Mouse (Mus musculus) thymus, postnatal 4 days (tissue): ENCODE data around the gene Ocrl.
A peak's percentile ranks its signal among the peaks of the same experiment; 100 is the strongest.

Experiments used
- DNase-seq: peaks from one replicate; pipeline ENCODE4 v3.0.0; 2021

The Ocrl gene

DNA sequence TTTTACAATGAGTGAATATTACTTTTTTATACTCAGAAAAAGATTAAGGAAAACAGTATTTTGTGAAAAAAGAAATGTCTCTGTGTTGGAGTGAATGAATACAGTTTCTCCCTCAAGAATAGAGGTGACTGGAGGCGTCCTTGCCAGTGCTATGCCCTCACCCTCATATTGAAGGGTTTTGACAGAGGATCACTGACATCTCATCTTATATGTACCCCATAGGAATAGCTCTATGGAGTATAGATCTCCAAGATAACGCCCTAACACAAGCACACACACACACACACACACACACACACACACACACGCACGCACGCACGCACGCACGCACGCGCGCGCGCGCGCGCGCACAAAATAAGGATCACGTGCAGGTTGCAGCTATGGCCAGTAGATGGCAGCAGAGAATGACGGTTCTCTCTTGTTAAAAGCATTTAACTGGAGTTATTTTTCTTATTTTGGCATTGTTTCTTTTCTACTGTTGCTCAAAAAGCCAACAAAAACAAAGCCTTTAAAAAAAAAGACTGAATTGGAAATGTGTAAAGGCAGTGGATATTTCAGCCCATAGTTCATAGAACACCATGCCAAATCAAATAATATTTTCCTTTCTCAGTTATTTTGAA lies 72.9 kb downstream of the Ocrl start:
- peak; percentile 69 for DNase-seq

DNA sequence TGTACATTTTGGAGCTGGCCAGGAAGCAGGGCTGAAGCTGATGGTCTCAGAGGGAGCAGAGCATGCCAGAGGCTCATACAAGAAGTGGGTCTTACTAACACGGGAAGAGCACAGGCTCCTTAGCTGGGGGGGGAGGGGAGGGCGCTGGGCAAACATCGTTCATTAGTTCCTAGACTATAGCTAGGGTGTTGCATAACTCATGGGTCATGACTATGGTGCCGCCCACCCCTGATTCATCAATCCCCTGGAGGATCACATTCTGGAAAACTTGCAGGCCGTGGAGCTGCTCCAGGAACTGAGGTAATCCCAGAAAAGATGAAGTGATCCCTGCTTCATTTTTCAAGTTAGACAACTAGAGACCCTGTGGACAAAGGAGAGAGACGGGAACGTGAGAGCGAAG lies 75.8 kb downstream of the Ocrl start:
- no peak for DNase-seq

- DNase-seq: peak; percentile 86
These were observed 80.4 kb downstream of the Ocrl start for GRCm38 (mm10) chrX:47992606-47993005.

DNA sequence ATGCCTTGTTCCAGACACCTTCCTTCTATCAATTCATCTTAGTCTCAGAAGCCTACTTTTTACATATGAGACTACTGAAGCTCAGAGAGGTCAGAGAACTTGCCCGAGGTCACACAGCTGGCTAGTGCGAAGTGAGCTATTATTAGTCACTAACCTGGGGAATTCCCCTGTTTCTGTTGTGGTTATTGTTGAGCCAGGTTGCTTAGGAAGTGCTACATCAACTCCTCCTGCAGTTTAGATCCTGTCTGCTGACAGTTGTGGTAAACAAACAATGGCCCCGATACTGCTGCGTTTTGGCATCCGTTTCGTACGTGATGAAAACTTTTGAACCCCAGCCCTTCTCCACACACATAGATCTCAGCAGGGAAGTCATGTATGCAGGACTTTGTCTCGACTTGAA lies 86.2 kb downstream of the Ocrl start:
- DNase-seq: no peak

GRCm38 (mm10) chrX:48001151-48001550 lies 89.0 kb downstream of the Ocrl start:
- no peak for DNase-seq

DNA sequence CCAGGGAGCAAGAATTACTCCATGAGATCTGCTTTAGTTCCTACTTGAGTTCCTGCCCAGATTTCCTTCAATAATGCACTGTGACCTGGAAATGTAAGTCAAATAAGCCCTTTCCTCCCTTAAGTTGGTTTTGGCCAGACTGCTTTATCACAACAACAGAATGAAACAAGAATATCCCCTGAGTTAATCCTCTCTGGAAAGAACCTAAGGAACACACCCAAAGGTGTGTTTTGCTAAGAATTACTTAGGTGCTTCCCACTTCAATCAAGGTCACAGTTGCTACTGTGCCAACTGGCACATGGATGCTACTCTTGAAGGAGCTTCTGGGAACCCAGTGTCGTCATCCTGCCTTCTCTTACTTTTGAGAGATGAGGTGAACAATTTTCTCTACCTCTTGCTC lies 92.6 kb downstream of the Ocrl start:
- no peak for DNase-seq

- DNase-seq: no peak
These were observed 93.9 kb downstream of the Ocrl start for GRCm38 (mm10) chrX:48006062-48006461.

DNA sequence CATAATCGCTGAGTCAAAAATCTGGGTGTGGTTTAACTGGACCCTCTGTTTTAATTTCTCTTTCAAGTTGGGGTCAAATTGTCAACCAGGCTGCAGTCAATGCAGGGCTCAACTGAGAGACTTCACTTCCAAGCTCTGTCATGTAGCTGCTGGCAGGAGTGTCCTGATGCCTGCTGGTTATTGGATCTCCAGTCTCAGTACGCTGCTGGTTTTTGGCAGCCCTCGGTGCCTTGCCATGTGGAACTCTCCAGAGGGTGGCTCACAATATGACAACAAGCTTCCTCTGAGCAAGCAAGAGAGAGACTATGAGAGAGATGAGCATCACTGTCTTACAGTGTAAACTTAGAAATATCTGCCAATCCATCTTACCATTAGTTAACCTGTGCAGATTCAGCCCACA lies 99.5 kb downstream of the Ocrl start:
- no peak for DNase-seq
